Mouse (Mus musculus): ENCODE measurements around the gene Atl3. TPM values are rescaled to one million over a fixed set of nuclear protein-coding genes. Genes with fewer than 3 reads are reported as not detected.

Gene Atl3
- polyA plus RNA-seq, 1 experiment, result 1.6 TPM

DNA sequence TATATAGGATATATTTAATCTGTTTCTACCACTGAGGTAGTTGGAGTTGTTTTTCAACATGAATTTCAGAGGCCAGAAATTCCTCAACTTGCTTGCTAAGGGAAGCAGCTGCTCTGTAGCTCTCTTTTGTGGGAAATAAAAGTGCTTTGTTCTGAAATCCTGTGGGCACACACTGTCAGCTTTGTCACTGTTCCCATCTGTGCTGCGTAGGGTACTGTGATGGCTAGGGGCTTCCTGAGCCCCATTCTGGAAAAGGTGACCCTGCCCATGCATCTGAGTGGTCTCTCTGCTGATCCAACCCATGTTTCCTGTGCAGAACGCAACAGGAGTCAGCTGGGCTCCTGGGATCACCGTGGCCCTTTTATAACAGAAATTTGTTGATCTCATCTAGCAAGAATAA, 73.0 kb downstream of the Atl3 start:
- Histone ChIP-seq H3K36me3 (replicated peaks; ENCODE audit: low read length) (peaks cover 60% of the 10 kb centered on the region), H3K4me1 (peaks cover 57% of the 10 kb centered on the region), H3K27me3 (replicated peaks) (no peaks in the 10 kb centered on the region), H3K4me3 (replicated peaks) (no peak overlapping the region), H3K9me3 (no peaks in the 10 kb centered on the region)
- TF ChIP-seq FLI1 (IDR thresholded peaks at IDR 0.05; ENCODE audit: low read length) (no peak), GATA1 (IDR thresholded peaks at IDR 0.05; ENCODE audit: borderline replicate concordance, low read length) (no peak)

DNA sequence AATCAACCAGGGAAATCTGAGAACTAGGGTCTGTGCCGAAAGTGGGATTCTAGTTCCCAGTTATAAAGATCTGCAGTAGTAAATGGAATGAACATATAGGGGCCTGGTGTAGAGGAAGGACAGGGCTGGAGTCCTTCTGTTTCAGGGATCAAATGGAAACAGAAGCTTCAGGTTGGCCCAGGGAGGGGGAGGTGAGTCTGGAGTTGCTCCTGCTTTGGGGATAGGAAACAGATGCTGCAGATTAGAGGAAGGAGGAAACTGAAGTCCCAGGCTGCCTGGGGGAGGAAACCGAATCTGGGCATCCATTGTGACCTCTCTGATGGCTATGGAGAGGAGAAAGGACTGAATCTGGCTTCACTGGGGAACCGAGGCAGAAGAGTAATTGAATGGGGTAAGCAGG, 74.5 kb downstream of the Atl3 start:
- Histone ChIP-seq H3K27me3 (replicated peaks) (no peaks in the 10 kb centered on the region), H3K4me3 (replicated peaks) (no peak overlapping the region), H3K4me1 (peaks cover 46% of the 10 kb centered on the region), H3K36me3 (replicated peaks; ENCODE audit: low read length) (peaks cover 48% of the 10 kb centered on the region), H3K9me3 (no peaks in the 10 kb centered on the region)
- TF ChIP-seq GATA1 (IDR thresholded peaks at IDR 0.05; ENCODE audit: borderline replicate concordance, low read length) (no peak), FLI1 (IDR thresholded peaks at IDR 0.05; ENCODE audit: low read length) (no peak)

DNA sequence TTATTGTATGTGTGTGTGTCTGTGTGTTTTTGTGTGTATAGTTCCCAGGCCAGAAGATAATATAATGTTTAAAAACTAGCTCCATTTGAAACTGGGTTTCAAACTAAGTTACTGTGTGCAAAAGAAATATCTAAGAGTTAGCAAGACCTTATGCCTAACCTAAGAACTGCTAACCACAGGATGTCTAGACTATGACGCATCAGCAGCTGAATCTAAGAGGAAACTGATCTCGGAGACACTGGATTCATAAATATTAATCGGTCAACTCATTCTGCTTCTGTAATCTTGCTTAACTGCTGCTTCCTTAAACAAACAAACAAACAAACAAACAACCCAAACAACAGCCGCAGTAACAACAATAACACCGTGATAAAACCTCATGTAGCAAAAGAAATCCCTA, 75.8 kb downstream of the Atl3 start:
- Histone ChIP-seq H3K4me3 (replicated peaks) (no peak overlapping the region), H3K27me3 (replicated peaks) (no peaks in the 10 kb centered on the region), H3K36me3 (replicated peaks; ENCODE audit: low read length) (peaks cover 48% of the 10 kb centered on the region), H3K4me1 (peaks cover 41% of the 10 kb centered on the region), H3K9me3 (no peaks in the 10 kb centered on the region)
- TF ChIP-seq FLI1 (IDR thresholded peaks at IDR 0.05; ENCODE audit: low read length), result no peak
- TF ChIP-seq GATA1 (IDR thresholded peaks at IDR 0.05; ENCODE audit: borderline replicate concordance, low read length), result no peak

DNA sequence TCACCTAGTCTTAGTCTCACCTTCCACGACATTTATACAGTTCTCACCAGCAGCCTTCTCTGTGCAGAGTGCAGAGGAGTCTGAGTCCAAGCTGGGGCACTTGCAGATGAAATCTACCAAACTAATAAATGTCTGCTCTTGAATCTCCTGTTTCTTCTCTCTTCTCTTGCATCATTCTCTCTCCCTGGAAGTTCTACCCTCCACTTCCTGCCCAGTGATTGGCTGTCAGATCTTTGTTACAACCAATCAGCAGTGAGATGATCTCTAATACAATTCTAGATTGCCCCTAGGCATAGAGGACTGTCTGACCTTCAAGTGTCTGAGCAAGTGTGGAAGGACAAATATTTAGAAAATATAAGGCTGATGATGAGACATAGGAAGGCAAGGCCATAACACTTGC, 82.3 kb downstream of the Atl3 start:
- Histone ChIP-seq H3K36me3 (replicated peaks; ENCODE audit: low read length) (peaks cover 80% of the 10 kb centered on the region), H3K9me3 (no peaks in the 10 kb centered on the region), H3K27me3 (replicated peaks) (no peaks in the 10 kb centered on the region), H3K4me3 (replicated peaks) (no peak overlapping the region), H3K4me1 (peaks cover 45% of the 10 kb centered on the region)
- TF ChIP-seq GATA1 (IDR thresholded peaks at IDR 0.05; ENCODE audit: borderline replicate concordance, low read length) (no peak), FLI1 (IDR thresholded peaks at IDR 0.05; ENCODE audit: low read length) (no peak)

DNA sequence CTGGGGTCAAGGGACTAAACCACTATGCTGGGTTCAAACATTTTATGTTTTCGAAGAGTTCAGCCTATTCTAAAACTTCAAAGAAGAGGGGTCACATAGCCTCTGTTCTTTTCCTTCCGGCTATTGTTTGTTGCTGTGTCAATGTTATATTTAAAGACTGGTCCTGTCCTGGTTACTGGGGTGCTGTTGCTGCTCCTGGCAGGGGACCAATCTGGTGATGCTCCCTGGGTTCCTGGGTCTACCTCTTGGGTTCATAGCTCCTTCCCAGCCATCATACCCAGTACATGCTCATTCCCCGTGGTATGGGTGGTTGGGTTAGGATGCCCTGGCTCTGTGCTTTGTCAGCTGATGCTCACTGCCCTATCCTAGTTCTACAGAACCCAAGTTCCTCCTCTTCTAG, 83.9 kb downstream of the Atl3 start:
- peaks cover 90% of the 10 kb centered on the region for H3K36me3 ChIP-seq (replicated peaks; ENCODE audit: low read length)
- H3K9me3 ChIP-seq, result no peaks in the 10 kb centered on the region
- TF ChIP-seq FLI1 (IDR thresholded peaks at IDR 0.05; ENCODE audit: low read length) (no peak), GATA1 (IDR thresholded peaks at IDR 0.05; ENCODE audit: borderline replicate concordance, low read length) (no peak)
- no peaks in the 10 kb centered on the region for H3K27me3 ChIP-seq (replicated peaks)
- peaks cover 45% of the 10 kb centered on the region for H3K4me1 ChIP-seq
- no peak overlapping the region for H3K4me3 ChIP-seq (replicated peaks)

DNA sequence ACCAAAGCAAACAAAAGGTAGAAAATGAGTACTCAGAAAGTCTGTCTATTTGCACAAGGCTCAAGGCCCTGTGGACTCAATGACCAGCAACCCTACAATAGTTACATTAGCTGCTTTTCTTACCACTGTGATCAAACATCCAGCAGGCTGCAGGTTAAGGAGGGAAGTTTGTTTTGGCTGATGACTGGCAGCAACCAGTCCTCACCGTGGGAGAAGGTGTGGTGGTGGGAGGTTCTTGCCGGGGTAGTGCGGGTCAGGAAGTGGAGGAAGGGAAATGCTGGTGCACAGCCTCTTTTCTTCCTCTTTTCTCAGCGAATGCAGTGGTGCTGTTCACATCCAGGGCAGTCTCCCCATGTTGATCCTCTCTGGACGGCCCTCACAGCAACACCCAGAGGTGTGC, 87.2 kb downstream of the Atl3 start:
- no peak overlapping the region for H3K4me3 ChIP-seq (replicated peaks)
- H3K36me3 ChIP-seq (replicated peaks; ENCODE audit: low read length), result peaks cover 97% of the 10 kb centered on the region
- no peak for TF ChIP-seq FLI1 (IDR thresholded peaks at IDR 0.05; ENCODE audit: low read length)
- peaks cover 69% of the 10 kb centered on the region for H3K4me1 ChIP-seq
- no peaks in the 10 kb centered on the region for H3K27me3 ChIP-seq (replicated peaks)
- no peaks in the 10 kb centered on the region for H3K9me3 ChIP-seq

DNA sequence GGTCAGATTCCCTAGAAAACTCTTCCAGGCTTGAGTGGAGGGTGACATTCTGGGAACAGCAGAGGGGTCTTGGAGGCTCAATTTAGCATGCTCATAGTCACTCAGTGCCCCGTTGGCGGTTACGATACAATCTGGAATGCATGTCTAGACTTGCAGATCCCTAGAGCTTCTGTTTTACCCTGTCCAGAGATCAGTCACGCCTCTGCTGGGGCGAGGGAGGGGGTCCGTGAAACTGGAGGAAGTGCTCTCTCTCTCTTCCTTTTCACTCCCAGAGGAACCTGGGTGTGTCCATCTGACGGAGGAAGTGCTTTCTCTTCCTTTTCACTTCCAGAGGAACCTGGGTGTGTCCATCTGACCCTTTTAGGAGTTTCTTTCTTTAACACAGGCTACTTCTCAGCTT, 89.3 kb downstream of the Atl3 start:
- Histone ChIP-seq H3K27me3 (replicated peaks) (no peaks in the 10 kb centered on the region), H3K4me3 (replicated peaks) (no peak overlapping the region), H3K36me3 (replicated peaks; ENCODE audit: low read length) (peaks cover 97% of the 10 kb centered on the region), H3K4me1 (peaks cover 65% of the 10 kb centered on the region), H3K9me3 (peaks cover 14% of the 10 kb centered on the region)
- TF ChIP-seq FLI1 (IDR thresholded peaks at IDR 0.05; ENCODE audit: low read length), result no peak

DNA sequence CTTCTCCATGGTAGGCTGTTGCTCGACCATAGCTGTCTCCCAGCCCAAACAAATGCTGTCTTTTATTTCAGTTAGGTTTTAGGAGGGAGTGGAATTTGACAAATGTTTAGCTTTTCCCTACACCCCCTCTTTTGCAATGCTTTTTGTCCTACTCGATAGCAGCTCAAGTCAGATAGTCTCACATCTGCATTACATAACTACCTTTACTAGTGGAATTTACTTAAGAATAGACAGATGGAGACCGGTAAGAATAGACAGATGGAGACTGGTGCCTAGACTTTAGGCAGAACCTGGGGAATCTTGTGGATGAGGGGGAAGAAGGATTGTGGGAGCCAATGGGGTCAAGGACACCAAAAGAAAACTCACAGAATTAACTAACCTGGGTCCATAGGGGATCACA, 89.8 kb downstream of the Atl3 start:
- Histone ChIP-seq H3K4me1 (peaks cover 61% of the 10 kb centered on the region), H3K9me3 (peaks cover 19% of the 10 kb centered on the region), H3K4me3 (replicated peaks) (no peak overlapping the region), H3K27me3 (replicated peaks) (no peaks in the 10 kb centered on the region), H3K36me3 (replicated peaks; ENCODE audit: low read length) (peaks cover 97% of the 10 kb centered on the region)
- TF ChIP-seq GATA1 (IDR thresholded peaks at IDR 0.05; ENCODE audit: borderline replicate concordance, low read length) (no peak), FLI1 (IDR thresholded peaks at IDR 0.05; ENCODE audit: low read length) (no peak)

DNA sequence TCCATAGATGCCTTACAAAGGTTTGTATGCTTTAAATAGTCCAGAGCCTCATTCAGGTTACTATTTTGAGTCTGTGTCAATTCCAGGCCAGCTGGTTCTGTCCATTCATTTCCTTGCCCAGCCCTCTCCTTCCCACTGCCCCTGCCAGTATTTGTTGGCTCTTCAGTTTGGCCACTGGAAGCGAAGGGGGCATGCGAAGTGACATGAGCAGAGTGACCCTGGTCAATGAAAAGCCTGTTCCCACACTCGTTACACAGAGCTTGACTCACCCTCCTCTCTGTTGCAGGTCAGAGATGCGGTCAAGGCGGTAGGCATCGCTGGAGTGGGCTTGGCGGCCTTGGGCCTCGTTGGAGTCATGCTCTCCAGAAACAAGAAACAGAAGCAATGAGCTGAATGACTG, 91.4 kb downstream of the Atl3 start:
- H3K9me3 ChIP-seq, result peaks cover 31% of the 10 kb centered on the region
- H3K4me1 ChIP-seq, result peaks cover 47% of the 10 kb centered on the region
- TF ChIP-seq FLI1 (IDR thresholded peaks at IDR 0.05; ENCODE audit: low read length) (no peak), GATA1 (IDR thresholded peaks at IDR 0.05; ENCODE audit: borderline replicate concordance, low read length) (no peak)
- peak overlapping the region; percentile 42 for H3K4me3 ChIP-seq (replicated peaks)
- no peaks in the 10 kb centered on the region for H3K27me3 ChIP-seq (replicated peaks)
- H3K36me3 ChIP-seq (replicated peaks; ENCODE audit: low read length), result peaks cover 96% of the 10 kb centered on the region

DNA sequence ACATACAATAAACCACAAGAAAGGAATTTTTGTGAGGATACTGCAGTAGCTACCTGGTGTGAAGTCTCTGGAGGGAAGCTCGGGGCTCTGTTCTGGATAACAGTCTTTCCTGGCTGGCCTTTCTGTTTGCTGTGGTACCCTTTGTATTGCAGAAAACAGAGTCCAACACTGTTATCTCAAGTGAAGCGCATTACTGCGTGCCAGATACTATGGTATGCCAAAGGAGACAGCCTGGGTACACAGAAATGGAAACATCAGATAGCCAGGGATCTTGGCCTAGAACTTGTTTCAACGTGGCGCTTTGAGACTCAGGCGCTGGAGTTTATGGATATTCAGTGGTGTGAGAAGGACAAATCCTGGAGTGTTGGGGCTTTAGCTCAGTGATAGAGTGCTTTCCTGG, 91.9 kb downstream of the Atl3 start:
- TF ChIP-seq GATA1 (IDR thresholded peaks at IDR 0.05; ENCODE audit: borderline replicate concordance, low read length) (no peak), FLI1 (IDR thresholded peaks at IDR 0.05; ENCODE audit: low read length) (no peak)
- Histone ChIP-seq H3K9me3 (peaks cover 34% of the 10 kb centered on the region), H3K4me3 (replicated peaks) (no peak overlapping the region), H3K4me1 (peaks cover 46% of the 10 kb centered on the region), H3K36me3 (replicated peaks; ENCODE audit: low read length) (peaks cover 95% of the 10 kb centered on the region), H3K27me3 (replicated peaks) (no peaks in the 10 kb centered on the region)

Other genes starting within 250 kb of the Atl3 start
- gene Rcor2, start 226.7 kb upstream of the Atl3 start, polyA plus RNA-seq (2012; ENCODE audit: insufficient read depth, low replicate concordance), result 206 and 356 TPM in 2 replicates
- 179 and 300 TPM in 2 replicates for gene Mark2, start 152.2 kb upstream of the Atl3 start, polyA plus RNA-seq (2012; ENCODE audit: insufficient read depth, low replicate concordance)
- 40.6 and 204 TPM in 2 replicates for gene Spindoc, start 111.0 kb upstream of the Atl3 start, polyA plus RNA-seq (2012; ENCODE audit: insufficient read depth, low replicate concordance)
- 4.0 and 14.7 TPM in 2 replicates for gene 2700081O15Rik, start 76.4 kb upstream of the Atl3 start, polyA plus RNA-seq (2012; ENCODE audit: insufficient read depth, low replicate concordance)
- 30.0 and 59.9 TPM in 2 replicates for gene Rtn3, start 10.8 kb upstream of the Atl3 start, polyA plus RNA-seq (2012; ENCODE audit: insufficient read depth, low replicate concordance)
- gene Pla2g16, start 63.4 kb downstream of the Atl3 start, polyA plus RNA-seq (2012; ENCODE audit: insufficient read depth, low replicate concordance), result 2.8 and 11.1 TPM in 2 replicates
- gene Lgals12, start 113.2 kb downstream of the Atl3 start, polyA plus RNA-seq (2012; ENCODE audit: insufficient read depth, low replicate concordance), result not detected in 2 replicates
- 0.26 TPM in 1 of 2 replicates, not detected in the other for gene Hrasls5, start 118.5 kb downstream of the Atl3 start, polyA plus RNA-seq (2012; ENCODE audit: insufficient read depth, low replicate concordance)
- gene Slc22a19, start 217.3 kb downstream of the Atl3 start, polyA plus RNA-seq (2012; ENCODE audit: insufficient read depth, low replicate concordance), result 0.61 TPM in 1 of 2 replicates, not detected in the other